Comparison of ENCODE assay signal across 8 mouse cellular contexts in genomic region chr8:72239499-72240402, GRCm38 (mm10). TPM values are rescaled to one million over a fixed set of nuclear protein-coding genes. Genes with fewer than 3 reads are reported as not detected.
A peak's percentile ranks its signal among the peaks of the same experiment; 100 is the strongest.
DNase-seq lines count a peak whose midpoint lies in the region; ATAC-seq and TF ChIP-seq lines count a peak whose summit lies in the region.

TSS of gene Ap1m1 (plus strand) at chr8:72240018.

- H3K9me3 ChIP-seq in E14TG2a.4 (ENCODE audit: low read length) = no peaks in the 10 kb centered on the region
- H3K9me3 ChIP-seq in forebrain, embryonic 12.5 days = no peaks in the 10 kb centered on the region
- H3K9me3 ChIP-seq in heart, postnatal 0 days (replicated peaks; ENCODE audit: control insufficient read depth, low read length) = no peaks in the 10 kb centered on the region
- no peaks in the 10 kb centered on the region for H3K9me3 ChIP-seq in liver, embryonic 16.5 days (replicated peaks; ENCODE audit: control insufficient read depth, low read length)
- H3K9me3 ChIP-seq in neural tube, embryonic 13.5 days = no peaks in the 10 kb centered on the region

- H3K9ac ChIP-seq in forebrain, embryonic 12.5 days = peak within 1 kb of the TSS; percentile 66
- peak within 1 kb of the TSS; percentile 75 for H3K9ac ChIP-seq in heart, postnatal 0 days (replicated peaks; ENCODE audit: low read depth, low read length)
- peak within 1 kb of the TSS; percentile 80 for H3K9ac ChIP-seq in liver, embryonic 16.5 days (ENCODE audit: low read depth, low read length)
- H3K9ac ChIP-seq in neural tube, embryonic 13.5 days = peak within 1 kb of the TSS; percentile 75

- peak; percentile 99 for DNase-seq in c-Kit-positive CD71-positive TER-119-positive erythroid progenitor cells, embryonic 14.5 days (ENCODE audit: low spot score)
- peak; percentile 100 for DNase-seq in heart, postnatal 0 days (ENCODE audit: low spot score)
- DNase-seq in kidney, postnatal 4 days = peak; percentile 99

- H3K36me3 ChIP-seq in E14TG2a.4 (ENCODE audit: insufficient read depth, low read length) = peaks cover 7% of the 10 kb centered on the region
- peaks cover 7% of the 10 kb centered on the region; the same call in 1 of the 2 replicates for H3K36me3 ChIP-seq in forebrain, embryonic 12.5 days (replicated peaks)
- H3K36me3 ChIP-seq in heart, postnatal 0 days (replicated peaks; ENCODE audit: control insufficient read depth, insufficient read depth, low read length) = peaks cover 15% of the 10 kb centered on the region; the same call in 1 of the 2 replicates
- H3K36me3 ChIP-seq in liver, embryonic 16.5 days (ENCODE audit: control insufficient read depth, insufficient read depth) = 0 out of 2 replicates have a peak, but pooled peaks cover 3% of the 10 kb centered on the region
- peaks cover 20% of the 10 kb centered on the region; the same call in 1 of the 2 replicates for H3K36me3 ChIP-seq in neural tube, embryonic 13.5 days
- H3K36me3 ChIP-seq in testis, adult 2 months (ENCODE audit: control insufficient read depth, insufficient read depth, low read length) = peaks cover 3% of the 10 kb centered on the region

- TF ChIP-seq POLR2A in testis, adult 2 months (IDR thresholded peaks at IDR 0.05; ENCODE audit: control insufficient read depth, low read depth, low read length) = peak; percentile 76

- H3K4me3 ChIP-seq in E14TG2a.4 (replicated peaks; ENCODE audit: low read length) = peak within 1 kb of the TSS; percentile 90
- peak within 1 kb of the TSS; percentile 69 for H3K4me3 ChIP-seq in forebrain, embryonic 12.5 days (replicated peaks)
- peak within 1 kb of the TSS; percentile 69 for H3K4me3 ChIP-seq in heart, postnatal 0 days (ENCODE audit: low read depth, low read length)
- H3K4me3 ChIP-seq in liver, embryonic 16.5 days (ENCODE audit: low read depth, low read length) = peak within 1 kb of the TSS; percentile 90
- H3K4me3 ChIP-seq in neural tube, embryonic 13.5 days = peak within 1 kb of the TSS; percentile 65
- peak within 1 kb of the TSS; percentile 83 for H3K4me3 ChIP-seq in testis, adult 2 months (ENCODE audit: control insufficient read depth, low read depth, low read length)

- TF ChIP-seq EP300 in heart, postnatal 0 days (IDR thresholded peaks at IDR 0.05; ENCODE audit: low read depth) = peak; percentile 42

- WGBS in forebrain, embryonic 12.5 days = 1% methylated on average over 54 of the region's 54 CpGs
- under 1% methylated on average over 54 of the region's 54 CpGs for WGBS in heart, postnatal 0 days
- under 1% methylated on average over 54 of the region's 54 CpGs for WGBS in liver, embryonic 16.5 days (ENCODE audit: insufficient replicate concordance)
- under 1% methylated on average over 54 of the region's 54 CpGs for WGBS in neural tube, embryonic 13.5 days

- peak; percentile 71 for TF ChIP-seq CTCF in E14TG2a.4 (conservative IDR thresholded peaks at IDR 0.05; ENCODE audit: low read length)
- TF ChIP-seq CTCF in heart, postnatal 0 days (IDR thresholded peaks at IDR 0.05; ENCODE audit: low read depth) = peak; percentile 84
- peak; percentile 65 for TF ChIP-seq CTCF in testis, adult 2 months (IDR thresholded peaks at IDR 0.05; ENCODE audit: control insufficient read depth, insufficient read depth, insufficient replicate concordance, low read depth, low read length)

- H3K27me3 ChIP-seq in E14TG2a.4 (ENCODE audit: insufficient read depth, low read length) = no peaks in the 10 kb centered on the region
- H3K27me3 ChIP-seq in forebrain, embryonic 12.5 days = no peaks in the 10 kb centered on the region
- no peaks in the 10 kb centered on the region for H3K27me3 ChIP-seq in heart, postnatal 0 days (ENCODE audit: control insufficient read depth, insufficient read depth, low read length)
- no peaks in the 10 kb centered on the region for H3K27me3 ChIP-seq in liver, embryonic 16.5 days (ENCODE audit: control insufficient read depth, insufficient read depth, low read depth, low read length)
- H3K27me3 ChIP-seq in neural tube, embryonic 13.5 days = no peaks in the 10 kb centered on the region
- no peaks in the 10 kb centered on the region for H3K27me3 ChIP-seq in testis, adult 2 months (ENCODE audit: control insufficient read depth, insufficient read depth, low read length)

- ATAC-seq in forebrain, embryonic 12.5 days (ENCODE audit: low FRiP score) = peak; percentile 97
- ATAC-seq in heart, postnatal 0 days (ENCODE audit: insufficient read depth, low read depth) = peak; percentile 94
- peak; percentile 89 for ATAC-seq in liver, embryonic 16.5 days (ENCODE audit: low read depth)
- ATAC-seq in neural tube, embryonic 13.5 days (ENCODE audit: low read depth) = peak; percentile 96

- peak within 1 kb of the TSS; percentile 71 for H3K4me2 ChIP-seq in forebrain, embryonic 12.5 days
- H3K4me2 ChIP-seq in heart, postnatal 0 days (ENCODE audit: low read depth, low read length) = peak within 1 kb of the TSS; percentile 94
- H3K4me2 ChIP-seq in liver, embryonic 16.5 days (ENCODE audit: low read depth, low read length) = peak within 1 kb of the TSS; percentile 92
- peak within 1 kb of the TSS; percentile 89 for H3K4me2 ChIP-seq in neural tube, embryonic 13.5 days

- H3K27ac ChIP-seq in forebrain, embryonic 12.5 days = peak within 1 kb of the TSS; percentile 97
- peak within 1 kb of the TSS; percentile 93 for H3K27ac ChIP-seq in heart, postnatal 0 days (ENCODE audit: low read depth)
- peak within 1 kb of the TSS; percentile 99 for H3K27ac ChIP-seq in liver, embryonic 16.5 days (ENCODE audit: low read length)
- H3K27ac ChIP-seq in neural tube, embryonic 13.5 days (replicated peaks) = peak within 1 kb of the TSS; percentile 95
- peak within 1 kb of the TSS; percentile 86 for H3K27ac ChIP-seq in testis, adult 2 months (ENCODE audit: control insufficient read depth, insufficient read depth, low read depth, low read length)

- peaks cover 8% of the 10 kb centered on the region for H3K4me1 ChIP-seq in E14TG2a.4 (replicated peaks; ENCODE audit: low read depth, low read length)
- peaks cover 16% of the 10 kb centered on the region for H3K4me1 ChIP-seq in forebrain, embryonic 12.5 days
- peaks cover 8% of the 10 kb centered on the region for H3K4me1 ChIP-seq in heart, postnatal 0 days (ENCODE audit: control insufficient read depth, insufficient read depth)
- H3K4me1 ChIP-seq in liver, embryonic 16.5 days (ENCODE audit: control insufficient read depth, low read depth, low read length) = peaks cover 27% of the 10 kb centered on the region
- peaks cover 23% of the 10 kb centered on the region for H3K4me1 ChIP-seq in neural tube, embryonic 13.5 days (replicated peaks)
- peaks cover 5% of the 10 kb centered on the region for H3K4me1 ChIP-seq in testis, adult 2 months (ENCODE audit: control insufficient read depth, insufficient read depth, low read length)

RNA-seq across cellular contexts. Expression of gene Ap1m1, which starts in this region (rescaled TPM):
- 193 and 196 TPM in 2 replicates for polyA plus RNA-seq in forebrain, embryonic 12.5 days (2016; fragmentation: Nextera tagmentation; extraction: Ambion mirVana)
- total RNA-seq in heart, postnatal 0 days (2014; rRNA removed; ENCODE audit: low replicate concordance) = 36.1 and 46.5 TPM in 2 replicates
- polyA plus RNA-seq in heart, postnatal 0 days (2015; fragmentation: Nextera tagmentation; extraction: Ambion mirVana) = 82.8 and 83.4 TPM in 2 replicates
- polyA plus RNA-seq in liver, embryonic 16.5 days (2015; fragmentation: Nextera tagmentation; extraction: Ambion mirVana) = 53.6 and 54.3 TPM in 2 replicates
- 227 and 228 TPM in 2 replicates for polyA plus RNA-seq in neural tube, embryonic 13.5 days (2015; fragmentation: Nextera tagmentation; extraction: Ambion mirVana)
- 405 and 422 TPM in 2 replicates for polyA plus RNA-seq in testis, adult 2 months (2012; rRNA removed)

Comparison
In these comparisons a context has a peak if more than half of its experiments do, and no peak if none do; other contexts are left out.
1. Peak in every context shown above with its lines: DNase-seq, ATAC-seq, H3K4me3 ChIP-seq and H3K27ac ChIP-seq.